Mouse (Mus musculus) telencephalon, adult 2 months (tissue): ENCODE measurements around the gene Btbd35f10.
"Not testable (repeated sequence)": the region's sequence is repeated elsewhere in the genome, so short reads cannot be mapped to it uniquely, and the experiment has no call there.

Experiments
- DNase-seq: peaks from one replicate; pipeline ENCODE4 v3.0.0-alpha.2; 2011; ENCODE audit warnings: low read depth, low spot score

Btbd35f10 gene

GRCm38 (mm10) chrX:3752785-3753184 lies at the start of gene Btbd35f10:
TSS of gene Btbd35f10 (minus strand) at chrX:3752885.
- not testable (repeated sequence) for DNase-seq
